ENCODE assay signal across 21 mouse cellular contexts in genomic region chr13:31798075-31798474, GRCm38 (mm10). TPM values are rescaled to one million over a fixed set of nuclear protein-coding genes. Genes with fewer than 3 reads are reported as not detected.
DNase-seq lines count a peak whose midpoint lies in the region; ATAC-seq and TF ChIP-seq lines count a peak whose summit lies in the region.
"Had no signal": no experiment of that assay in that cellular context is flagged by ENCODE, and none has a peak within 500 bp of the region (broad histone marks: within the 10 kb centered on the region; RNA-seq: fewer than 3 reads in every experiment).

No protein-coding gene starts in this region.

- TF ChIP-seq EP300 in lung, postnatal 0 days (IDR thresholded peaks at IDR 0.05): peak; percentile 82

- TF ChIP-seq POLR2A in cerebellum, adult 2 months (IDR thresholded peaks at IDR 0.05; ENCODE audit: borderline replicate concordance, insufficient read depth, low read length): no peak

- H3K27ac ChIP-seq in heart, embryonic 16.5 days (ENCODE audit: low read length): no peak overlapping the region
- H3K27ac ChIP-seq in lung, postnatal 0 days (ENCODE audit: low read length): no peak overlapping the region
- H3K27ac ChIP-seq in stomach, embryonic 16.5 days (ENCODE audit: low read length): no peak overlapping the region
- no peak overlapping the region for H3K27ac ChIP-seq in cerebellum, adult 2 months (ENCODE audit: insufficient read depth, low read length)
- H3K27ac ChIP-seq: kidney, postnatal 0 days; limb, embryonic 12.5 days; liver, embryonic 14.5 days had no signal

- no peak overlapping the region; the same call in 1 of the 2 replicates for H3K4me3 ChIP-seq in heart, embryonic 16.5 days (ENCODE audit: low read length)
- H3K4me3 ChIP-seq in lung, postnatal 0 days (ENCODE audit: low read depth, low read length): no peak overlapping the region
- no peak overlapping the region for H3K4me3 ChIP-seq in stomach, embryonic 16.5 days (replicated peaks; ENCODE audit: low read length)
- H3K4me3 ChIP-seq in cerebellum, adult 2 months (replicated peaks; ENCODE audit: insufficient read depth, low read depth, low read length): no peak overlapping the region
- H3K4me3 ChIP-seq: erythroblast, embryonic 14.5 days; limb, embryonic 12.5 days had no signal

- peak overlapping the region; percentile 16 for H3K4me2 ChIP-seq in heart, embryonic 16.5 days (ENCODE audit: low read depth, low read length)
- H3K4me2 ChIP-seq in lung, postnatal 0 days (replicated peaks; ENCODE audit: low read depth, low read length): peak overlapping the region; percentile 25; the same call in 1 of the 2 replicates
- no peak overlapping the region; the same call in 1 of the 2 replicates for H3K4me2 ChIP-seq in stomach, embryonic 16.5 days (ENCODE audit: low read depth, low read length)
- H3K4me2 ChIP-seq: limb, embryonic 12.5 days had no signal

- TF ChIP-seq CTCF in lung, postnatal 0 days (IDR thresholded peaks at IDR 0.05): no peak
- no peak for TF ChIP-seq CTCF in cerebellum, adult 2 months (IDR thresholded peaks at IDR 0.05; ENCODE audit: borderline replicate concordance, insufficient read depth, low read depth, low read length)

- H3K9ac ChIP-seq in heart, embryonic 16.5 days (ENCODE audit: low read length): no peak overlapping the region
- H3K9ac ChIP-seq in lung, postnatal 0 days (replicated peaks; ENCODE audit: low read depth): no peak overlapping the region
- H3K9ac ChIP-seq in stomach, embryonic 16.5 days (ENCODE audit: low read length): no peak overlapping the region
- H3K9ac ChIP-seq: limb, embryonic 12.5 days; liver, embryonic 14.5 days had no signal

- H3K27me3 ChIP-seq in heart, embryonic 16.5 days (ENCODE audit: control insufficient read depth, insufficient read depth, low read length): peaks cover 42% of the 10 kb centered on the region
- peaks cover 65% of the 10 kb centered on the region for H3K27me3 ChIP-seq in lung, postnatal 0 days (replicated peaks; ENCODE audit: insufficient read depth, low read length)
- H3K27me3 ChIP-seq in stomach, embryonic 16.5 days (ENCODE audit: control insufficient read depth, insufficient read depth, low read length): peaks cover 51% of the 10 kb centered on the region
- H3K27me3 ChIP-seq in cerebellum, adult 2 months (ENCODE audit: control insufficient read depth, insufficient read depth, low read length): peaks cover 9% of the 10 kb centered on the region

- no peak for ATAC-seq in heart, embryonic 16.5 days (replicated peaks; ENCODE audit: extremely low read depth, insufficient read depth, low FRiP score)
- peak; percentile 75 for ATAC-seq in lung, postnatal 0 days
- 0 out of 2 replicates have a peak, but pooled peaks have one; percentile 27 for ATAC-seq in stomach, embryonic 16.5 days (ENCODE audit: insufficient read depth, low FRiP score)
- ATAC-seq: CD4-positive, CD25-positive, alpha-beta regulatory T cell, adult 4 months; forebrain, embryonic 14.5 days; intestine, embryonic 16.5 days; midbrain, embryonic 16.5 days had no signal

- peaks cover 18% of the 10 kb centered on the region for H3K4me1 ChIP-seq in heart, embryonic 16.5 days (ENCODE audit: control insufficient read depth, insufficient read depth, low read length)
- H3K4me1 ChIP-seq in lung, postnatal 0 days (ENCODE audit: insufficient read depth, low read depth, low read length): 0 out of 2 replicates have a peak, but pooled peaks cover 2% of the 10 kb centered on the region
- H3K4me1 ChIP-seq in stomach, embryonic 16.5 days (ENCODE audit: control insufficient read depth, insufficient read depth, low read length): peaks cover 13% of the 10 kb centered on the region; the same call in 1 of the 2 replicates
- no peaks in the 10 kb centered on the region; the same call in 1 of the 2 replicates for H3K4me1 ChIP-seq in cerebellum, adult 2 months (ENCODE audit: control insufficient read depth, insufficient read depth, low read length)

- 13% methylated on average over 9 of the region's 9 CpGs for WGBS in heart, embryonic 16.5 days
- 9% methylated on average over 9 of the region's 9 CpGs for WGBS in lung, postnatal 0 days
- 15% methylated on average over 9 of the region's 9 CpGs for WGBS in stomach, embryonic 16.5 days
- 36% methylated on average over 9 of the region's 9 CpGs for WGBS in cerebellum, adult 2 months

- no peaks in the 10 kb centered on the region for H3K36me3 ChIP-seq in heart, embryonic 16.5 days (ENCODE audit: control insufficient read depth, insufficient read depth)
- no peaks in the 10 kb centered on the region for H3K36me3 ChIP-seq in lung, postnatal 0 days (ENCODE audit: insufficient read depth, low read length)
- no peaks in the 10 kb centered on the region for H3K36me3 ChIP-seq in stomach, embryonic 16.5 days (ENCODE audit: control insufficient read depth, insufficient read depth, low read length)
- H3K36me3 ChIP-seq: G1E; limb, embryonic 12.5 days had no signal

- DNase-seq in embryo, embryonic 11 days: peak; percentile 46
- DNase-seq in embryo, embryonic 10 days (ENCODE audit: low spot score): no peak
- no peak for DNase-seq in heart, adult 18-20 months
- DNase-seq in lung, postnatal 0 days (ENCODE audit: low spot score): peak; percentile 44
- DNase-seq in lung, postnatal 10 days: no peak
- DNase-seq in cerebellum, adult 2 months: no peak
- DNase-seq: cerebellum, adult 9-11 months; right cerebral cortex, adult 18-20 months; thymus, adult 2 months had no signal

- H3K9me3 ChIP-seq in heart, embryonic 16.5 days (replicated peaks; ENCODE audit: control insufficient read depth, low read length): no peaks in the 10 kb centered on the region
- H3K9me3 ChIP-seq in lung, postnatal 0 days (ENCODE audit: low read length): no peaks in the 10 kb centered on the region
- H3K9me3 ChIP-seq in stomach, embryonic 16.5 days (replicated peaks; ENCODE audit: control insufficient read depth, low read length): no peaks in the 10 kb centered on the region
- H3K9me3 ChIP-seq: G1E; limb, embryonic 12.5 days had no signal

RNA-seq across cellular contexts. Expression of gene Foxc1, which starts 8.4 kb away (rescaled TPM):
- 0.77 and 1.0 TPM in 2 replicates for polyA plus RNA-seq in heart, embryonic 16.5 days (2015; fragmentation: Nextera tagmentation; extraction: Ambion mirVana)
- 1 to 10 TPM; 3.3 to 4.2 TPM for total RNA-seq in heart, adult 18-20 months (2021)
- 0.37 and 0.43 TPM in 2 replicates for polyA plus RNA-seq in lung, postnatal 0 days (2015; fragmentation: Nextera tagmentation; extraction: Ambion mirVana)
- 0.12 and 0.14 TPM in 2 replicates for polyA plus RNA-seq in stomach, embryonic 16.5 days (2015; fragmentation: Nextera tagmentation; extraction: Ambion mirVana)
- polyA plus RNA-seq in cerebellum, adult 2 months (2012; rRNA removed): 1.9 and 2.0 TPM in 2 replicates
- total RNA-seq: granulocyte monocyte progenitor cell, adult 5-6 weeks had no signal
- polyA plus RNA-seq: CD4-positive, CD25-positive, alpha-beta regulatory T cell, adult 4 months; erythroblast, embryonic 14.5 days; G1E had no signal

Comparison
In these comparisons a context has a peak if more than half of its experiments do, and no peak if none do; other contexts are left out.
1. DNase-seq: peak in embryo, embryonic 11 days (single experiment) and lung, postnatal 0 days (single experiment); none in embryo, embryonic 10 days (single experiment), heart, adult 18-20 months (0 of 2), lung, postnatal 10 days (single experiment) and cerebellum, adult 2 months (0 of 2).